Mouse (Mus musculus): Measurements from ENCODE around the gene Zfp658. TPM values are rescaled to one million over a fixed set of nuclear protein-coding genes. Genes with fewer than 3 reads are reported as not detected.

Zfp658 gene
- total RNA-seq, 1 experiment = 2.1 TPM

- in situ Hi-C loops (cut with MboI; ENCODE audit: low sequenced_read_pairs in 2 of 2, unreplicated experiment in 2 of 2) = no loop called here
- Histone ChIP-seq H3K9ac (ENCODE audit: insufficient read depth, low read depth, low read length, poor library complexity, severe bottlenecking) (no peak overlapping the region), H3K36me3 (ENCODE audit: control insufficient read depth, insufficient read depth, low read length, poor library complexity, severe bottlenecking) (no peaks in the 10 kb centered on the region), H3K4me3 (ENCODE audit: insufficient read depth in 1 of 2, low read depth in 1 of 2, low read length in 2 of 2, poor library complexity in 1 of 2, severe bottlenecking in 1 of 2) (no peak overlapping the region), H3K9me3 (ENCODE audit: control insufficient read depth, insufficient read depth, low read depth, low read length) (no peaks in the 10 kb centered on the region), H3K27ac (ENCODE audit: insufficient read depth, low read depth, low read length, poor library complexity, severe bottlenecking) (no peak overlapping the region), H3K4me1 (ENCODE audit: control insufficient read depth in 2 of 2, insufficient read depth in 2 of 2, low read length in 2 of 2, poor library complexity in 1 of 2) (no peaks in the 10 kb centered on the region)
- DNase-seq (ENCODE audit: low read depth, low spot score) = no peak
- TF ChIP-seq ZC3H11A (IDR thresholded peaks at IDR 0.05; ENCODE audit: borderline replicate concordance, low read depth, low read length) (no peak), CHD2 (IDR thresholded peaks at IDR 0.05; ENCODE audit: low read depth, low read length) (no peak), MAFK (IDR thresholded peaks at IDR 0.05; ENCODE audit: insufficient read depth, low read depth, low read length) (no peak), HCFC1 (IDR thresholded peaks at IDR 0.05; ENCODE audit: borderline replicate concordance, insufficient read depth, low read length) (no peak), ZNF384 (IDR thresholded peaks at IDR 0.05; ENCODE audit: low read depth, low read length) (no peak)
Measured at GRCm38 (mm10) chr7:43538524-43538923, 23.5 kb upstream of the Zfp658 start.

- H3K4me1 ChIP-seq (ENCODE audit: control insufficient read depth in 2 of 2, insufficient read depth in 2 of 2, low read length in 2 of 2, poor library complexity in 1 of 2) = peaks cover 0 to 11% of the 10 kb centered on the region in 2 experiments; a peak in 2 of 4 replicates
- H3K27ac ChIP-seq (ENCODE audit: insufficient read depth, low read depth, low read length, poor library complexity, severe bottlenecking) = no peak within 1 kb of the TSS
- no peaks in the 10 kb centered on the region for H3K9me3 ChIP-seq (ENCODE audit: control insufficient read depth, insufficient read depth, low read depth, low read length)
- no peak within 1 kb of the TSS for H3K4me3 ChIP-seq (ENCODE audit: insufficient read depth in 1 of 2, low read depth in 1 of 2, low read length in 2 of 2, poor library complexity in 1 of 2, severe bottlenecking in 1 of 2)
- no peaks in the 10 kb centered on the region for H3K36me3 ChIP-seq (ENCODE audit: control insufficient read depth, insufficient read depth, low read length, poor library complexity, severe bottlenecking)
- TF ChIP-seq MAFK (IDR thresholded peaks at IDR 0.05; ENCODE audit: insufficient read depth, low read depth, low read length) (0 out of 2 replicates have a peak, but pooled peaks have one; percentile 7), ZNF384 (IDR thresholded peaks at IDR 0.05; ENCODE audit: low read depth, low read length) (no peak), ZC3H11A (IDR thresholded peaks at IDR 0.05; ENCODE audit: borderline replicate concordance, low read depth, low read length) (no peak), CHD2 (IDR thresholded peaks at IDR 0.05; ENCODE audit: low read depth, low read length) (no peak)
- H3K9ac ChIP-seq (ENCODE audit: insufficient read depth, low read depth, low read length, poor library complexity, severe bottlenecking) = no peak within 1 kb of the TSS
- no peak for DNase-seq (ENCODE audit: low read depth, low spot score)
- in situ Hi-C loops (cut with MboI; ENCODE audit: low sequenced_read_pairs in 2 of 2, unreplicated experiment in 2 of 2) = no loop called here
Measured at GRCm38 (mm10) chr7:43544225-43544977, 17.7 kb upstream of the Zfp658 start, which contains the start of gene Cd33. TSS of gene Cd33 (minus strand) at chr7:43544428.

GRCm38 (mm10) chr7:43545656-43546545 is 16.2 kb upstream of the Zfp658 start:
- Histone ChIP-seq H3K4me3 (ENCODE audit: insufficient read depth in 1 of 2, low read depth in 1 of 2, low read length in 2 of 2, poor library complexity in 1 of 2, severe bottlenecking in 1 of 2) (no peak overlapping the region), H3K4me1 (ENCODE audit: control insufficient read depth in 2 of 2, insufficient read depth in 2 of 2, low read length in 2 of 2, poor library complexity in 1 of 2) (peaks cover 0 to 11% of the 10 kb centered on the region in 2 experiments; a peak in 2 of 4 replicates), H3K9me3 (ENCODE audit: control insufficient read depth, insufficient read depth, low read depth, low read length) (no peaks in the 10 kb centered on the region), H3K27ac (ENCODE audit: insufficient read depth, low read depth, low read length, poor library complexity, severe bottlenecking) (no peak overlapping the region), H3K36me3 (ENCODE audit: control insufficient read depth, insufficient read depth, low read length, poor library complexity, severe bottlenecking) (no peaks in the 10 kb centered on the region), H3K9ac (ENCODE audit: insufficient read depth, low read depth, low read length, poor library complexity, severe bottlenecking) (no peak overlapping the region)
- in situ Hi-C loops (cut with MboI; ENCODE audit: low sequenced_read_pairs in 2 of 2, unreplicated experiment in 2 of 2) = no loop called here
- no peak for TF ChIP-seq HCFC1 (IDR thresholded peaks at IDR 0.05; ENCODE audit: borderline replicate concordance, insufficient read depth, low read length)
- TF ChIP-seq ZNF384 (IDR thresholded peaks at IDR 0.05; ENCODE audit: low read depth, low read length) = no peak
- no peak for TF ChIP-seq MAFK (IDR thresholded peaks at IDR 0.05; ENCODE audit: insufficient read depth, low read depth, low read length)
- TF ChIP-seq ZC3H11A (IDR thresholded peaks at IDR 0.05; ENCODE audit: borderline replicate concordance, low read depth, low read length) = no peak
- DNase-seq (ENCODE audit: low read depth, low spot score) = no peak

GRCm38 (mm10) chr7:43547666-43548065 is 14.4 kb upstream of the Zfp658 start:
- H3K4me3 ChIP-seq (ENCODE audit: insufficient read depth in 1 of 2, low read depth in 1 of 2, low read length in 2 of 2, poor library complexity in 1 of 2, severe bottlenecking in 1 of 2) = no peak overlapping the region
- TF ChIP-seq HCFC1 (IDR thresholded peaks at IDR 0.05; ENCODE audit: borderline replicate concordance, insufficient read depth, low read length) (no peak), ZC3H11A (IDR thresholded peaks at IDR 0.05; ENCODE audit: borderline replicate concordance, low read depth, low read length) (no peak), ZNF384 (IDR thresholded peaks at IDR 0.05; ENCODE audit: low read depth, low read length) (no peak), CHD2 (IDR thresholded peaks at IDR 0.05; ENCODE audit: low read depth, low read length) (no peak), MAFK (IDR thresholded peaks at IDR 0.05; ENCODE audit: insufficient read depth, low read depth, low read length) (no peak)
- H3K9me3 ChIP-seq (ENCODE audit: control insufficient read depth, insufficient read depth, low read depth, low read length) = no peaks in the 10 kb centered on the region
- peaks cover 0 to 11% of the 10 kb centered on the region in 2 experiments; a peak in 2 of 4 replicates for H3K4me1 ChIP-seq (ENCODE audit: control insufficient read depth in 2 of 2, insufficient read depth in 2 of 2, low read length in 2 of 2, poor library complexity in 1 of 2)
- H3K36me3 ChIP-seq (ENCODE audit: control insufficient read depth, insufficient read depth, low read length, poor library complexity, severe bottlenecking) = no peaks in the 10 kb centered on the region
- in situ Hi-C loops (cut with MboI; ENCODE audit: low sequenced_read_pairs in 2 of 2, unreplicated experiment in 2 of 2) = no loop called here
- peak; percentile 59 for DNase-seq (ENCODE audit: low read depth, low spot score)
- H3K9ac ChIP-seq (ENCODE audit: insufficient read depth, low read depth, low read length, poor library complexity, severe bottlenecking) = no peak overlapping the region
- H3K27ac ChIP-seq (ENCODE audit: insufficient read depth, low read depth, low read length, poor library complexity, severe bottlenecking) = no peak overlapping the region

Data from ES-E14 (cell line).